Mouse (Mus musculus) liver, adult 2 months (tissue): Measurements from ENCODE around the gene Gabra6.

Source experiments
- CTCF ChIP-seq: fragments of 200-500 bp; IDR thresholded peaks from 2 replicates; pipeline ENCODE4 v1.5.1; 2011; ENCODE audit warnings: low read depth, low read length, control low read depth
- POLR2A ChIP-seq: fragments of 200-500 bp; IDR thresholded peaks from 2 replicates; pipeline ENCODE4 v1.6.1; 2011; ENCODE audit warnings: low read length, control low read depth; ENCODE audit not compliant: insufficient read depth; ENCODE audit errors: extremely low read depth

GRCm38 (mm10) chr11:42319521-42319920 is 1.4 kb downstream of the Gabra6 start:
- TF ChIP-seq POLR2A (no peak), CTCF (no peak)
